Mouse (Mus musculus): ENCODE results near the gene Wfdc9. TPM values are rescaled to one million over a fixed set of nuclear protein-coding genes. Genes with fewer than 3 reads are reported as not detected.
"Not testable (repeated sequence)": the region's sequence is repeated elsewhere in the genome, so short reads cannot be mapped to it uniquely, and the experiment has no call there.

The Wfdc9 gene
- polyA plus RNA-seq, 1 experiment: not detected

DNA sequence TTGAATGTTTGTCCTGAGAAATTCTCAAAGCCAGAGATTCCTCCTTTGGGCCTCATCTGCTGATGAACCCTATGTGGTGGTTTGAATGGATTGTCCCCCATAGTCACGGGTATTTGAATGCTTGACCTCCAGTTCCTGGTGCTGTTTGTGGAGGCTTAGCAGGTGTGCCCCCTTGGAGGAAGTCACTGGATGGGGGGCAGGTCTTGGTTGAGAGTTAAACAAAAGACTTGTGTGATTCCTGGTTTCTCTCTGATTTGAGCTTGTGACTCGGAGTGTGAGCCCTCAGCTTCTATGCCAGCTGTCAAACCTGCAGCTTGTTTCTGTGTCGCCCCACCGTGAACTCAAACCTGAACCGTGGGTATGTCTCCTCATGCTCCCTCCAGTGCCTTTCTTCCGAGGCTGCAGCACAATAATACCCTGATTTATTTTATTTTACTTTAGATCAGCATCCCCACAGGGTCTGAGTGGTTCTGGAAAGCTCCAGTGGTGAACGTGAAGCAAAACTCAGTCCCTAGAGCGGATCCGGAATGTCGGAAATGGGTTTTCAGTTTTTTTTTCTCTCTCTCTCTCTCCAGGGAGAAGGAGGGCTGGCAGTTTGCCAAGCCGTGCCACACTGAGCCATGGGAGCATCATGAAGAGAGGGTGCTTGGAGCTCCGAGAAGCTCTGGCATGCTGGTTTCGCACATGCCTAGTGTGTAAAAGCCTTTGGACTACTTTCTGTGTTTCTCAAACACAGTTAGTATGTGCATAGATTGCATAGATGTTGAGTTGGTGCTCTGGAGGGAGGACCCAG, 14.3 kb downstream of the Wfdc9 start:
- H3K27ac ChIP-seq (ENCODE audit: insufficient read depth, low read depth, low read length): no peak overlapping the region
- WGBS: 38% methylated on average over 13 of the region's 13 CpGs
- no peak overlapping the region for H3K4me3 ChIP-seq (ENCODE audit: insufficient read depth, low read depth, low read length)
- H3K4me1 ChIP-seq (ENCODE audit: control insufficient read depth, insufficient read depth, low read length): no peaks in the 10 kb centered on the region
- TF ChIP-seq CTCF (IDR thresholded peaks at IDR 0.05; ENCODE audit: insufficient read depth, low read depth, low read length): no peak
- TF ChIP-seq POLR2A (IDR thresholded peaks at IDR 0.05; ENCODE audit: insufficient read depth, low read depth, low read length): no peak

DNA sequence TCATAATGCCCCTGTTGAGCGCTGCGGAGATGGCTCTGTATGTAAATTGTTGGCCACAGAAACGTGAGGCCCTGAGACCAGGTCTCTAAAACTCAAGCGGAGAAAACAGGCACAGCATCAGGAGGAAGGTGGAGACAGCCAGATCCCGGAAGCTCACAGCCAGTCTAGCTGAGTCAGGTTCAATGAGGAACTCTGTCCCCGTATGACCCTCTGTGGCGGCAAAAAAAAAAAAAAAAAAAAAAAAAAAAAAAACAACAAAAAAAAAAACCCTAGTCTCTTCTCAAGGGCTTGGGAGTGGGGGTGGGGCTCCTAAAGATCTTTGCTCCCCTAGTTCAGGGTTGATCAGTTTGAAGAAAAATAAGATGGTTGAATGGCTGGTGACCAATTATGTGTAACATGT, 15.3 kb downstream of the Wfdc9 start:
- no peak for TF ChIP-seq CTCF (IDR thresholded peaks at IDR 0.05; ENCODE audit: insufficient read depth, low read depth, low read length)
- no peak for TF ChIP-seq POLR2A (IDR thresholded peaks at IDR 0.05; ENCODE audit: insufficient read depth, low read depth, low read length)
- no peak overlapping the region for H3K27ac ChIP-seq (ENCODE audit: insufficient read depth, low read depth, low read length)
- H3K4me3 ChIP-seq (ENCODE audit: insufficient read depth, low read depth, low read length): no peak overlapping the region
- no peaks in the 10 kb centered on the region for H3K4me1 ChIP-seq (ENCODE audit: control insufficient read depth, insufficient read depth, low read length)
- 61% methylated on average over 7 of the region's 7 CpGs for WGBS

- Histone ChIP-seq H3K4me1 (ENCODE audit: control insufficient read depth, insufficient read depth, low read length) (no peaks in the 10 kb centered on the region), H3K27ac (ENCODE audit: insufficient read depth, low read depth, low read length) (no peak within 1 kb of the TSS), H3K4me3 (ENCODE audit: insufficient read depth, low read depth, low read length) (no peak within 1 kb of the TSS)
- TF ChIP-seq POLR2A (IDR thresholded peaks at IDR 0.05; ENCODE audit: insufficient read depth, low read depth, low read length) (no peak), CTCF (IDR thresholded peaks at IDR 0.05; ENCODE audit: insufficient read depth, low read depth, low read length) (no peak)
- WGBS: 88% methylated on average over 3 of the region's 3 CpGs
Measured at GRCm38 (mm10) chr2:164638696-164639095, 17.7 kb downstream of the Wfdc9 start, which contains the start of gene Wfdc16. Gene Wfdc16, minus strand, starts transcription at chr2:164638796.

GRCm38 (mm10) chr2:164635266-164635665, 21.1 kb downstream of the Wfdc9 start:
- no peak for TF ChIP-seq CTCF (IDR thresholded peaks at IDR 0.05; ENCODE audit: insufficient read depth, low read depth, low read length)
- Histone ChIP-seq H3K27ac (ENCODE audit: insufficient read depth, low read depth, low read length) (no peak overlapping the region), H3K4me3 (ENCODE audit: insufficient read depth, low read depth, low read length) (no peak overlapping the region), H3K4me1 (ENCODE audit: control insufficient read depth, insufficient read depth, low read length) (no peaks in the 10 kb centered on the region)
- 79% methylated on average over 9 of the region's 9 CpGs for WGBS

- TF ChIP-seq POLR2A (IDR thresholded peaks at IDR 0.05; ENCODE audit: insufficient read depth, low read depth, low read length) (no peak), CTCF (IDR thresholded peaks at IDR 0.05; ENCODE audit: insufficient read depth, low read depth, low read length) (no peak)
- Histone ChIP-seq H3K4me1 (ENCODE audit: control insufficient read depth, insufficient read depth, low read length) (no peaks in the 10 kb centered on the region), H3K27ac (ENCODE audit: insufficient read depth, low read depth, low read length) (no peak overlapping the region), H3K4me3 (ENCODE audit: insufficient read depth, low read depth, low read length) (no peak overlapping the region)
- 93% methylated on average over 4 of the region's 4 CpGs for WGBS
Measured at GRCm38 (mm10) chr2:164621775-164622174, 34.6 kb downstream of the Wfdc9 start.

DNA sequence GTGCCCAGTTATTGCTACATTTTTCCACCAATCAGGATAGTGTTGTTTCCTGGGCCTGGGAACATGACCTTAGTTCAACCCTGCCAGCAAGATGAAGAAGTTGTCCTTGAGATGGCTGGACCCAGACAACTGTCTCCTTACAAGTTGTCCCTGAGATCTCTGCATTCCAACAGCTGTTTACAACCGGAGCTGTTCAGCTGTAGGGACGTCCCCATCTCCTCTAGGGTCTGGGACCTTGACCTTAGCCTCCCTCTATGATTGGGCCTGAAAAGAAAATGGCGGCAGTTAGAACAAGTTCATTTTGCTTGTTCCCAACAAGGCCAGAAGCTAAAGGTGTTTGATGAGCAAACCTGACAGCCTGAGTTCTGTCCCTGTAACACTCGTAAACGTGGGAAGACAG, 37.3 kb downstream of the Wfdc9 start:
- Histone ChIP-seq H3K27ac (ENCODE audit: insufficient read depth, low read depth, low read length) (no peak overlapping the region), H3K4me3 (ENCODE audit: insufficient read depth, low read depth, low read length) (no peak overlapping the region), H3K4me1 (ENCODE audit: control insufficient read depth, insufficient read depth, low read length) (no peaks in the 10 kb centered on the region)
- 85% methylated on average over 5 of the region's 5 CpGs for WGBS
- no peak for TF ChIP-seq CTCF (IDR thresholded peaks at IDR 0.05; ENCODE audit: insufficient read depth, low read depth, low read length)

- 95% methylated on average over 3 of the region's 3 CpGs for WGBS
- no peak overlapping the region for H3K4me3 ChIP-seq (ENCODE audit: insufficient read depth, low read depth, low read length)
Measured at GRCm38 (mm10) chr2:164615386-164615785, 41.0 kb downstream of the Wfdc9 start.

GRCm38 (mm10) chr2:164613471-164613870, 42.9 kb downstream of the Wfdc9 start, which contains the start of the genes Wfdc6b and Wfdc8:
Gene Wfdc6b, plus strand, starts transcription at chr2:164613522.
Gene Wfdc8, minus strand, starts transcription at chr2:164613626.
- H3K4me3 ChIP-seq (ENCODE audit: insufficient read depth, low read depth, low read length); H3K4me1 ChIP-seq (ENCODE audit: control insufficient read depth, insufficient read depth, low read length); H3K27ac ChIP-seq (ENCODE audit: insufficient read depth, low read depth, low read length): not testable (repeated sequence)
- 57% methylated on average over 8 of the region's 8 CpGs for WGBS

More at GRCm38 (mm10) chr2:164615386-164615785, 41.0 kb downstream of the Wfdc9 start:
- Histone ChIP-seq H3K27ac (ENCODE audit: insufficient read depth, low read depth, low read length) (no peak overlapping the region), H3K4me1 (ENCODE audit: control insufficient read depth, insufficient read depth, low read length) (no peaks in the 10 kb centered on the region)
- TF ChIP-seq CTCF (IDR thresholded peaks at IDR 0.05; ENCODE audit: insufficient read depth, low read depth, low read length): no peak
- no peak for TF ChIP-seq POLR2A (IDR thresholded peaks at IDR 0.05; ENCODE audit: insufficient read depth, low read depth, low read length)

DNA sequence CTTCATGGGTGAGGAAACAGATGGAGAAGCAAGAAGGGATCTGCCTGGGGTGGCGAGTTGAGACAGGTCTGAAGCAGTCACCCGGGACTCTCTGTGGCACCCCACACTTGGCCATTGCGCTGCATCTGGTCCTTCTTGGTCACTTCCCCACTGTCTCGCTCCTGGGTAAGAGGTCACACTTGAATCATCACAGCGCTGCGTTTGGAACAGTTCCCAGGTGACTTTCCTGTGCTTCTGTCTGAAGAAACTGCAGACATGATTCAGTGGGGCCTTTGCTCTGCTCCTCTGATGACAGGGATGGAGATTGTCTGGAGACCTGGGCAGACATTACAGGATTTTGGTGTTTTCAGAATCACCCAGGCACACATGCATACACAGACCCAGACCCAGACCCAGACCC, 47.6 kb downstream of the Wfdc9 start:
- H3K27ac ChIP-seq (ENCODE audit: insufficient read depth, low read depth, low read length): no peak overlapping the region
- no peak overlapping the region for H3K4me3 ChIP-seq (ENCODE audit: insufficient read depth, low read depth, low read length)
- no peak for TF ChIP-seq POLR2A (IDR thresholded peaks at IDR 0.05; ENCODE audit: insufficient read depth, low read depth, low read length)
- TF ChIP-seq CTCF (IDR thresholded peaks at IDR 0.05; ENCODE audit: insufficient read depth, low read depth, low read length): no peak
- H3K4me1 ChIP-seq (ENCODE audit: control insufficient read depth, insufficient read depth, low read length): no peaks in the 10 kb centered on the region
- WGBS: 83% methylated on average over 6 of the region's 6 CpGs

All from olfactory bulb, adult 2 months (tissue).